Mouse (Mus musculus): Measurements from ENCODE around the gene Hipk3.

GRCm38 (mm10) chr2:104490761-104491160 lies 3.5 kb downstream of the Hipk3 start:
- TF ChIP-seq EP300 (IDR thresholded peaks at IDR 0.05; ENCODE audit: low read depth) (no peak), CTCF (IDR thresholded peaks at IDR 0.05; ENCODE audit: low read depth) (no peak)
